33 mouse cellular contexts compared by ENCODE assay signal in the genomic region with DNA sequence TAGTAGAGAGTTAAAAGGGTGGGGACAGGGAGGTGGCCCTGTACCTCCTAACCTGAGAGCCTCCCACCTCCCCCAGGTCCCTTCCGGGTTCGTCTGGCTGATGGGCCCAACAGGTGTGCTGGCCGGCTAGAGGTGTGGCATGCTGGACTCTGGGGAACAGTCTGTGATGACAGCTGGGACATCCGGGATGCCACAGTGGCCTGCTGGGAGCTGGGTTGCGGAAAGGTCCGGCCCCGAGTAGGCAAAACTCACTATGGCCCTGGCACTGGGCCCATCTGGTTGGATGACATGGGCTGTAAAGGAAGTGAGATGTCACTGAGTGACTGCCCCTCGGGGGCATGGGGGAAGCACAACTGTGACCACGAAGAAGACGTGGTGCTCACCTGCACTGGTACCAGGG. TPM values are rescaled to one million over a fixed set of nuclear protein-coding genes. Genes with fewer than 3 reads are reported as not detected.
"Had no signal": no experiment of that assay in that cellular context is flagged by ENCODE, and none has a peak within 500 bp of the region (broad histone marks: within the 10 kb centered on the region; RNA-seq: fewer than 3 reads in every experiment).

No protein-coding gene starts in this region.

- H3K4me2 ChIP-seq: heart, embryonic 13.5 days; heart, embryonic 15.5 days; hindbrain, embryonic 14.5 days; kidney, embryonic 15.5 days; liver, embryonic 11.5 days; liver, embryonic 13.5 days; liver, embryonic 15.5 days had no signal

- H3K36me3 ChIP-seq: heart, embryonic 10.5 days; heart, embryonic 13.5 days; heart, embryonic 15.5 days; kidney, embryonic 15.5 days; liver, embryonic 13.5 days; liver, embryonic 15.5 days had no signal

- H3K27me3 ChIP-seq: heart, embryonic 13.5 days; heart, embryonic 15.5 days; kidney, embryonic 15.5 days; liver, embryonic 13.5 days had no signal

- H3K27ac ChIP-seq: heart, embryonic 10.5 days; heart, embryonic 13.5 days; heart, embryonic 15.5 days; hindbrain, embryonic 14.5 days; hindbrain, postnatal 0 days; kidney, embryonic 15.5 days; kidney, postnatal 0 days; liver, embryonic 13.5 days; liver, embryonic 15.5 days had no signal

- H3K9me3 ChIP-seq: heart, embryonic 13.5 days; liver, embryonic 15.5 days had no signal

- ATAC-seq: hindbrain, postnatal 0 days; intestine, embryonic 16.5 days had no signal

- H3K9ac ChIP-seq: heart, embryonic 13.5 days; heart, embryonic 15.5 days; hindbrain, embryonic 14.5 days; kidney, embryonic 15.5 days; liver, embryonic 13.5 days; liver, embryonic 15.5 days had no signal

- H3K4me1 ChIP-seq: heart, embryonic 10.5 days; heart, embryonic 13.5 days; heart, embryonic 15.5 days; kidney, embryonic 15.5 days; liver, embryonic 13.5 days; liver, embryonic 15.5 days had no signal

- DNase-seq: gastrocnemius, postnatal 14 days; gastrocnemius, postnatal 36 days; heart, adult 18-20 months; heart, postnatal 14 days; heart, postnatal 36 days; kidney, adult 11 months; kidney, adult 2 months; kidney, adult 9 months; kidney, postnatal 14 days; kidney, postnatal 36 days; layer of hippocampus, adult 9-11 months; layer of hippocampus, postnatal 36 days; liver; liver, embryonic 13.5 days had no signal

- H3K4me3 ChIP-seq: heart, embryonic 10.5 days; heart, embryonic 13.5 days; heart, embryonic 15.5 days; kidney, embryonic 15.5 days; liver, embryonic 13.5 days; liver, embryonic 15.5 days had no signal

RNA-seq across cellular contexts. Expression of a gene that starts 11.2 kb away (rescaled TPM):
- total RNA-seq: hematopoietic stem cell, adult 5-6 weeks had no signal

RNA-seq across cellular contexts. Expression of a gene that starts 15.0 kb away (rescaled TPM):
- total RNA-seq: hematopoietic stem cell, adult 5-6 weeks had no signal

RNA-seq across cellular contexts. Expression of a gene that starts 27.4 kb away (rescaled TPM):
- total RNA-seq: hematopoietic stem cell, adult 5-6 weeks; layer of hippocampus, postnatal 14 days; left cerebral cortex, postnatal 10 days; left cerebral cortex, postnatal 25 days had no signal
- polyA plus RNA-seq: hindbrain, embryonic 14.5 days; hindbrain, postnatal 0 days; liver, embryonic 13.5 days; liver, embryonic 15.5 days had no signal

RNA-seq across cellular contexts. Expression of a gene that starts 30.5 kb away (rescaled TPM):
- total RNA-seq: gastrocnemius, postnatal 14 days; heart, adult 18-20 months; heart, postnatal 14 days; heart, postnatal 36 days; hematopoietic stem cell, adult 5-6 weeks had no signal
- polyA plus RNA-seq: gonadal fat pad, adult 2 months; heart, embryonic 13.5 days; heart, embryonic 15.5 days; hindbrain, embryonic 11.5 days; intestine, embryonic 14.5 days; intestine, embryonic 16.5 days; kidney, embryonic 15.5 days; kidney, postnatal 0 days; large intestine, adult 2 months; limb, embryonic 11.5 days; liver, embryonic 15.5 days had no signal
